Mouse (Mus musculus): ENCODE measurements around the gene Fat4.

DNA sequence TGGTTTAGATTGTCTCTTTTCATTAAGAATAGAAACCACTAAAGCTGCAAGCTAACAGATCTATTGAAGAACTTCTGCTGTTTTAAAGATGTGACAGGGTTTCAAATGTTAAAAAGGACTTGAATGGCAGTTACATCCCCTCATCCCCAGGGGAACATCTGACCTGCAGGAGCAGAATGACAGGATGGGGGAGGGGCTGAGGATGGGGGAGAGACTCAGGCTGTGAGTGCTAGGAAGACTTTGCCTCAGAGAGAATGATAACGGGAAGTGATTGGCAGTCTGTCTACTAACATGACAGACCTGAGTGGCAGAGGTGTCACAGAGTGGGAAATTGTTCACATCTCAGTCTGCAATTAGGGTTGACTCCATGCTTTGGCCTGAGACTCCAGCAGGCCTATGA lies 14.1 kb downstream of the Fat4 start:
- TF ChIP-seq CTCF (IDR thresholded peaks at IDR 0.05): no peak
- no peak for TF ChIP-seq EP300 (IDR thresholded peaks at IDR 0.05)
